Mouse (Mus musculus): ENCODE data around the gene Spred2. TPM values are rescaled to one million over a fixed set of nuclear protein-coding genes. Genes with fewer than 3 reads are reported as not detected.

The Spred2 gene
- polyA plus RNA-seq, 1 experiment from 2014 or later = 6.9 TPM

Other genes starting within 250 kb of the Spred2 start
- 151 and 156 TPM in 2 replicates for gene Actr2, start 188.5 kb downstream of the Spred2 start, polyA plus RNA-seq (2015; fragmentation: Nextera tagmentation; extraction: Ambion mirVana)

Measured in hindbrain, embryonic 15.5 days (tissue).